Mouse (Mus musculus): ENCODE data around the gene Tgm1. TPM values are rescaled to one million over a fixed set of nuclear protein-coding genes. Genes with fewer than 3 reads are reported as not detected.
"Not testable (repeated sequence)": the region's sequence is repeated elsewhere in the genome, so short reads cannot be mapped to it uniquely, and the experiment has no call there.

The Tgm1 gene
- polyA plus RNA-seq (2014; fragmentation: Nextera tagmentation; extraction: Ambion mirVana) = 0.13 and 0.14 TPM in 2 replicates

DNA sequence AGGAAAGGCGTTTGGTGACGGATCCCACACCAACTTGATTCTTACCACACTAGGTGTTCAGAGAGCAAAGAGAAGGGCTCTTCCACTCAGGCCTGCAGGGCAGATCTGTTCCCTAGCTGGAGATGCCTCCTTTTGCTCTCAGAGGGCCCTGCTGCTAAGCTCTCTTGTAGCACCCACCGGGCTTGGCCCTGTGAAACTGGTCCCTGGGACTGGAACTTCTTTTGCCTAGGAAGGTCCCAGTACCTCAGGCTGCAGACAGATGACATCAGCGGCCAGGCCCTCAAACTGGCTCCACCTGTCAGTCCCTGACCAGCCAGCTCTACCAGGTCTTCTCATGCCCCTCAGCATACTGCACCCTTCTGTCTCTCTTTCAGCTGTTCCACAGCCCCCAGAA lies at the start of gene Tgm1:
Gene Tgm1 (minus strand): TSS at position 198 of the 394 bp plus-strand sequence.
- peak within 1 kb of the TSS; percentile 12 to 26; a peak in 2 of 4 replicates for H3K4me3 ChIP-seq (ENCODE audit: control insufficient read depth in 1 of 2, insufficient read depth in 1 of 2, low read depth in 1 of 2, low read length in 2 of 2)
- no peak within 1 kb of the TSS for H3K27ac ChIP-seq (replicated peaks in 1 of 2; ENCODE audit: control insufficient read depth in 1 of 2, insufficient read depth in 1 of 2, low read depth in 2 of 2, low read length in 2 of 2)
- 22% methylated on average over 4 of the region's 4 CpGs for WGBS
- peak within 1 kb of the TSS; percentile 58 for H3K4me2 ChIP-seq (ENCODE audit: low read length)
- peaks cover 5 to 11% of the 10 kb centered on the region in 2 experiments; a peak in 2 of 4 replicates for H3K4me1 ChIP-seq (ENCODE audit: control insufficient read depth in 2 of 2, insufficient read depth in 2 of 2, low read length in 2 of 2)
- no peak for ATAC-seq (ENCODE audit: insufficient number of reproducible peaks, insufficient read depth, low FRiP score, low read depth)
- H3K36me3 ChIP-seq (ENCODE audit: control insufficient read depth, insufficient read depth, low read length) = peaks cover 22% of the 10 kb centered on the region
- no peak within 1 kb of the TSS; the same call in 1 of the 2 replicates for H3K9ac ChIP-seq (ENCODE audit: low read length)
- H3K9me3 ChIP-seq (ENCODE audit: control insufficient read depth, low read length) = no peaks in the 10 kb centered on the region
- H3K27me3 ChIP-seq (ENCODE audit: control insufficient read depth, insufficient read depth, low read length) = peaks cover 23% of the 10 kb centered on the region; the same call in 1 of the 2 replicates

- no peaks in the 10 kb centered on the region for H3K36me3 ChIP-seq (ENCODE audit: control insufficient read depth, insufficient read depth, low read length)
- ATAC-seq (ENCODE audit: insufficient number of reproducible peaks, insufficient read depth, low FRiP score, low read depth) = no peak
- H3K27me3 ChIP-seq (ENCODE audit: control insufficient read depth, insufficient read depth, low read length) = peaks cover 30% of the 10 kb centered on the region
- 0 out of 4 replicates have a peak overlapping the region, but pooled peaks have one; percentile 11 to 19 for H3K27ac ChIP-seq (replicated peaks in 1 of 2; ENCODE audit: control insufficient read depth in 1 of 2, insufficient read depth in 1 of 2, low read depth in 2 of 2, low read length in 2 of 2)
- peak overlapping the region; percentile 78 for H3K9ac ChIP-seq (ENCODE audit: low read length)
- no peaks in the 10 kb centered on the region for H3K9me3 ChIP-seq (ENCODE audit: control insufficient read depth, low read length)
- WGBS = 16% methylated on average over 7 of the region's 7 CpGs
- H3K4me3 ChIP-seq (ENCODE audit: control insufficient read depth in 1 of 2, insufficient read depth in 1 of 2, low read depth in 1 of 2, low read length in 2 of 2) = no peak overlapping the region
- H3K4me2 ChIP-seq (ENCODE audit: low read length) = peak overlapping the region; percentile 99; the same call in 1 of the 2 replicates
- H3K4me1 ChIP-seq (ENCODE audit: control insufficient read depth in 2 of 2, insufficient read depth in 2 of 2, low read length in 2 of 2) = peaks cover 25 to 26% of the 10 kb centered on the region in 2 experiments
These were observed 49.4 kb upstream of the Tgm1 start for GRCm38 (mm10) chr14:55763166-55763565.

DNA sequence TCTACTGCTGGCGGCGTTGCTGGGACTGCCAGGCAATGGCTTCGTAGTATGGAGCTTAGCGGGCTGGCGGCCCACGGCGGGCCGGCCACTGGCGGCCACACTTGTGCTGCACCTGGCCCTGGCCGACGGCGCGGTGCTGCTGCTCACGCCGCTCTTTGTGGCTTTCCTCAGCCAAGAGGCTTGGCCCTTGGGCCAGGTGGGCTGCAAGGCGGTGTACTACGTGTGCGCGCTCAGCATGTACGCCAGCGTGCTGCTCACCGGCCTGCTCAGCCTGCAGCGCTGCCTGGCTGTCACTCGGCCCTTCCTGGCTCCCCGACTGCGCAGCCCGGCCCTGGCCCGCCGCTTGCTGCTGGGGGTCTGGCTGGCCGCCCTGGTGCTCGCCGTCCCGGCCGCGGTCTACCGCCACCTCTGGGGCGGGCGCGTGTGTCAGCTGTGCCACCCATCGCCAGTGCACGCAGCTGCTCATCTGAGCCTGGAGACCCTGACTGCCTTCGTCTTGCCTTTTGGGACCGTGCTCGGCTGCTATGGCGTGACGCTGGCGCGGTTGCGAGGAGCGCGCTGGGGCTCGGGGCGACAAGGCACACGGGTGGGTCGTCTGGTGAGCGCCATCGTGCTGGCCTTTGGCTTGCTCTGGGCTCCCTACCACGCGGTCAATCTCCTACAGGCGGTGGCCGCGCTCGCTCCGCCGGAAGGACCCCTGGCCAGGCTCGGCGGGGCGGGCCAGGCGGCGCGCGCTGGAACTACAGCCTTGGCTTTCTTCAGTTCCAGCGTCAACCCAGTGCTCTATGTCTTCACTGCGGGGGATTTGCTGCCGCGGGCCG lies 48.5 kb upstream of the Tgm1 start:
- H3K9me3 ChIP-seq (ENCODE audit: control insufficient read depth, low read length) = no peaks in the 10 kb centered on the region
- H3K9ac ChIP-seq (ENCODE audit: low read length) = peak overlapping the region; percentile 78
- peak; percentile 55 for ATAC-seq (ENCODE audit: insufficient number of reproducible peaks, insufficient read depth, low FRiP score, low read depth)
- H3K4me2 ChIP-seq (ENCODE audit: low read length) = peak overlapping the region; percentile 99
- under 1% methylated on average over 77 of the region's 77 CpGs for WGBS
- H3K27ac ChIP-seq (replicated peaks in 1 of 2; ENCODE audit: control insufficient read depth in 1 of 2, insufficient read depth in 1 of 2, low read depth in 2 of 2, low read length in 2 of 2) = 0 out of 4 replicates have a peak overlapping the region, but pooled peaks of 1 of the 2 experiments have one; percentile 36
- peaks cover 22 to 29% of the 10 kb centered on the region in 2 experiments for H3K4me1 ChIP-seq (ENCODE audit: control insufficient read depth in 2 of 2, insufficient read depth in 2 of 2, low read length in 2 of 2)
- H3K27me3 ChIP-seq (ENCODE audit: control insufficient read depth, insufficient read depth, low read length) = peaks cover 27% of the 10 kb centered on the region
- H3K36me3 ChIP-seq (ENCODE audit: control insufficient read depth, insufficient read depth, low read length) = no peaks in the 10 kb centered on the region
- peak overlapping the region; percentile 48 to 54 for H3K4me3 ChIP-seq (ENCODE audit: control insufficient read depth in 1 of 2, insufficient read depth in 1 of 2, low read depth in 1 of 2, low read length in 2 of 2)

DNA sequence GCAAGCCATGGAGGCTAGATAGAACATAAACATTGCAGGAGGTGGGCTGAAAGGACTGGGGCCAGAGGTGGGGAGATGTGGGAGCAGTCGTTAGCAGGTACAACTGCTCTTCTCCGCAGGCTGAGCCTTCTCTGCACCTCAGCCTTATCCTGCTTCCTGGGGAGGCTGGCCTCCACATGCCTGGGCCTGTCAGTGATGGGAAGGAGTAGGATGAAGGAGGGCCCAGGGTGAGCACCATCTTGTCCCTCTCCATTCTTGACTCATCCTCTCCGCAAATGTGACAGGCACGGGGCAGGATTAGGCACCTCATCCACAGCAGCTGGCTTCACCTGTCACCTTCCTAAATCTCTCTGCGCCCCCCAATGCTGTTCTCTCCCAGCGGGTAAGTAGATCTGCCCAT lies 47.4 kb upstream of the Tgm1 start, which contains the start of gene Ltb4r2:
Gene Ltb4r2 (plus strand): TSS at position 266 of the 400 bp plus-strand sequence.
- peak within 1 kb of the TSS; percentile 48 to 54 for H3K4me3 ChIP-seq (ENCODE audit: control insufficient read depth in 1 of 2, insufficient read depth in 1 of 2, low read depth in 1 of 2, low read length in 2 of 2)
- H3K27me3 ChIP-seq (ENCODE audit: control insufficient read depth, insufficient read depth, low read length) = peaks cover 21% of the 10 kb centered on the region
- H3K36me3 ChIP-seq (ENCODE audit: control insufficient read depth, insufficient read depth, low read length) = peaks cover 2% of the 10 kb centered on the region; the same call in 1 of the 2 replicates
- peak within 1 kb of the TSS; percentile 78 for H3K9ac ChIP-seq (ENCODE audit: low read length)
- H3K27ac ChIP-seq (replicated peaks in 1 of 2; ENCODE audit: control insufficient read depth in 1 of 2, insufficient read depth in 1 of 2, low read depth in 2 of 2, low read length in 2 of 2) = 0 out of 4 replicates have a peak within 1 kb of the TSS, but pooled peaks of 1 of the 2 experiments have one; percentile 36
- no peak for ATAC-seq (ENCODE audit: insufficient number of reproducible peaks, insufficient read depth, low FRiP score, low read depth)
- H3K9me3 ChIP-seq (ENCODE audit: control insufficient read depth, low read length) = no peaks in the 10 kb centered on the region
- 71% methylated on average over 6 of the region's 6 CpGs for WGBS
- H3K4me1 ChIP-seq (ENCODE audit: control insufficient read depth in 2 of 2, insufficient read depth in 2 of 2, low read length in 2 of 2) = peaks cover 22 to 29% of the 10 kb centered on the region in 2 experiments
- H3K4me2 ChIP-seq (ENCODE audit: low read length) = peak within 1 kb of the TSS; percentile 99

- 2% methylated on average over 6 of the region's 6 CpGs for WGBS
- H3K4me1 ChIP-seq (ENCODE audit: control insufficient read depth in 2 of 2, insufficient read depth in 2 of 2, low read length in 2 of 2) = peaks cover 22 to 29% of the 10 kb centered on the region in 2 experiments
- peaks cover 11% of the 10 kb centered on the region for H3K36me3 ChIP-seq (ENCODE audit: control insufficient read depth, insufficient read depth, low read length)
- H3K9ac ChIP-seq (ENCODE audit: low read length) = peak overlapping the region; percentile 57; the same call in 1 of the 2 replicates
- H3K27me3 ChIP-seq (ENCODE audit: control insufficient read depth, insufficient read depth, low read length) = peaks cover 15% of the 10 kb centered on the region
- not testable (repeated sequence) for H3K9me3 ChIP-seq (ENCODE audit: control insufficient read depth, low read length); ATAC-seq (ENCODE audit: insufficient number of reproducible peaks, insufficient read depth, low FRiP score, low read depth); H3K27ac ChIP-seq (replicated peaks in 1 of 2; ENCODE audit: control insufficient read depth in 1 of 2, insufficient read depth in 1 of 2, low read depth in 2 of 2, low read length in 2 of 2)
- peak overlapping the region in 1 of 2 experiments; percentile 20; a peak in 3 of 4 replicates for H3K4me3 ChIP-seq (ENCODE audit: control insufficient read depth in 1 of 2, insufficient read depth in 1 of 2, low read depth in 1 of 2, low read length in 2 of 2)
- H3K4me2 ChIP-seq (ENCODE audit: low read length) = peak overlapping the region; percentile 61
These were observed 46.4 kb upstream of the Tgm1 start for GRCm38 (mm10) chr14:55760156-55760555.

DNA sequence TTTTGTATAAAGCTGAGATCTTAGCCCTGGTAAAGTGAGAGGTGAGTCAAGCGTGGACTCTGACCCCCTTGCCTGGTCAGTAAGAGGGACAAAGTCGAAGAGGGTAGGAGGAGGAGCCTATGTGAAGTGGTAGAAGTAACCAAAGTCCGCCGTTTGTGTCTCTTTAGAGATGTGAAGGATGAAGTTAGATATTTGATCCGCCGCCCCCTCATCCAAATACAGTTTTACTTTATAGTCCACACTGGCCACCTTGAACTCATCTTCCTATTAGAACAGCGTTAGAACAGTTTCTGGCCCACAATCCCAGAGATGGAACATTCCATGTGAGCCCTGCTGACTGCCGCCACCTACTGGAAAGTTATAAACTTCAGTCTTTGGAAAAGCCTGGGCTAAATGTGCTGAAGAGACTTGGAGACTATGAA lies 44.6 kb upstream of the Tgm1 start, which contains the start of gene Cideb:
Gene Cideb (minus strand): TSS at position 96 of the 422 bp plus-strand sequence.
- Histone ChIP-seq H3K9ac (ENCODE audit: low read length) (no peak within 1 kb of the TSS), H3K27ac (replicated peaks in 1 of 2; ENCODE audit: control insufficient read depth in 1 of 2, insufficient read depth in 1 of 2, low read depth in 2 of 2, low read length in 2 of 2) (no peak within 1 kb of the TSS)
- 6% methylated on average over 8 of the region's 8 CpGs for WGBS

GRCm38 (mm10) chr14:55757566-55757965 lies 43.8 kb upstream of the Tgm1 start:
- ATAC-seq (ENCODE audit: insufficient number of reproducible peaks, insufficient read depth, low FRiP score, low read depth) = no peak
- H3K4me1 ChIP-seq (ENCODE audit: control insufficient read depth in 2 of 2, insufficient read depth in 2 of 2, low read length in 2 of 2) = peaks cover 7 to 17% of the 10 kb centered on the region in 2 experiments
- peak overlapping the region; percentile 4; the same call in 1 of the 2 replicates for H3K4me2 ChIP-seq (ENCODE audit: low read length)
- H3K4me3 ChIP-seq (ENCODE audit: control insufficient read depth in 1 of 2, insufficient read depth in 1 of 2, low read depth in 1 of 2, low read length in 2 of 2) = no peak overlapping the region
- 27% methylated on average over 6 of the region's 6 CpGs for WGBS
- no peak overlapping the region for H3K9ac ChIP-seq (ENCODE audit: low read length)
- H3K27me3 ChIP-seq (ENCODE audit: control insufficient read depth, insufficient read depth, low read length) = peaks cover 15% of the 10 kb centered on the region
- no peaks in the 10 kb centered on the region for H3K9me3 ChIP-seq (ENCODE audit: control insufficient read depth, low read length)
- peaks cover 37% of the 10 kb centered on the region for H3K36me3 ChIP-seq (ENCODE audit: control insufficient read depth, insufficient read depth, low read length)
- H3K27ac ChIP-seq (replicated peaks in 1 of 2; ENCODE audit: control insufficient read depth in 1 of 2, insufficient read depth in 1 of 2, low read depth in 2 of 2, low read length in 2 of 2) = no peak overlapping the region

More for the DNA sequence above, 44.6 kb upstream of the Tgm1 start, which contains the start of gene Cideb:
- H3K4me1 ChIP-seq (ENCODE audit: control insufficient read depth in 2 of 2, insufficient read depth in 2 of 2, low read length in 2 of 2) = peaks cover 15 to 25% of the 10 kb centered on the region in 2 experiments
- H3K27me3 ChIP-seq (ENCODE audit: control insufficient read depth, insufficient read depth, low read length) = peaks cover 15% of the 10 kb centered on the region
- no peak for ATAC-seq (ENCODE audit: insufficient number of reproducible peaks, insufficient read depth, low FRiP score, low read depth)
- no peaks in the 10 kb centered on the region for H3K9me3 ChIP-seq (ENCODE audit: control insufficient read depth, low read length)
- no peak within 1 kb of the TSS for H3K4me3 ChIP-seq (ENCODE audit: control insufficient read depth in 1 of 2, insufficient read depth in 1 of 2, low read depth in 1 of 2, low read length in 2 of 2)
- peak within 1 kb of the TSS; percentile 48 for H3K4me2 ChIP-seq (ENCODE audit: low read length)
- peaks cover 29% of the 10 kb centered on the region for H3K36me3 ChIP-seq (ENCODE audit: control insufficient read depth, insufficient read depth, low read length)
